Mouse (Mus musculus): Measurements from ENCODE around the gene Gm20498.

- no peak for TF ChIP-seq CTCF (IDR thresholded peaks at IDR 0.05; ENCODE audit: low read depth, low read length)
- TF ChIP-seq POLR2A (IDR thresholded peaks at IDR 0.05; ENCODE audit: insufficient read depth, low read length): no peak
Measured at GRCm38 (mm10) chr12:81490491-81490890, 42.2 kb downstream of the Gm20498 start.

Data from ES-Bruce4 (cell line).